Mouse (Mus musculus) G1E-ER4 (cell line): Measurements from ENCODE around the gene Klhl9. TPM values are rescaled to one million over a fixed set of nuclear protein-coding genes. Genes with fewer than 3 reads are reported as not detected.

ENCODE experiments used
- GATA1 ChIP-seq: IDR thresholded peaks from one replicate; pipeline ENCODE4 v1.8.0; 2012; ENCODE audit warnings: low read length, inconsistent platforms
- polyA plus RNA-seq: library from polyadenylated mRNA; stranded (reverse); fragments of >175 nt; gene quantifications from 2 replicates; pipeline ENCODE4 v1.2.3, GENCODE M21; 2012

Gene Klhl9
- polyA plus RNA-seq, 1 experiment, result 7.6 TPM

- TF ChIP-seq GATA1, result no peak
Observed at GRCm38 (mm10) chr4:88707128-88707826, 15.0 kb downstream of the Klhl9 start.

- TF ChIP-seq GATA1, result no peak
Observed at GRCm38 (mm10) chr4:88705924-88706323, 16.3 kb downstream of the Klhl9 start.

DNA sequence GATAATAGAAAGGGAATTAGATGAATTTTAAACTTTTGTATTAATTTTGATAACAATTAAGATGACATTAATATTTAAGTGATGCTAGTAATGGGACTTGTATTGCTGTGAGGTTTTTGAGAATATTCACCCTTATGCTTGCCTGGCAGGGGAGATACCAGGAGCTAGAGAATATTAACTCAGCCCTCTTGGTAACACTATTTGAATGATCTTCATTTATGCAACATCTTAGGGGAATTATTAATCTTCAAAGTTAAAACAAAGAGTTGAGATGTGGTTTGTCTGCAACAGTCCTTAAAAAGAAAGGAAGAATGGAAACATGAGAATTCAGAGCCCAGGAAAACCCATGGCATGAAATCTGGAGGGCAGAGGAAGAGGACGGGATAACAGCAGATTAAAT, 23.0 kb downstream of the Klhl9 start:
- TF ChIP-seq GATA1, result no peak

- no peak for TF ChIP-seq GATA1
Observed at GRCm38 (mm10) chr4:88698781-88699180, 23.5 kb downstream of the Klhl9 start.

DNA sequence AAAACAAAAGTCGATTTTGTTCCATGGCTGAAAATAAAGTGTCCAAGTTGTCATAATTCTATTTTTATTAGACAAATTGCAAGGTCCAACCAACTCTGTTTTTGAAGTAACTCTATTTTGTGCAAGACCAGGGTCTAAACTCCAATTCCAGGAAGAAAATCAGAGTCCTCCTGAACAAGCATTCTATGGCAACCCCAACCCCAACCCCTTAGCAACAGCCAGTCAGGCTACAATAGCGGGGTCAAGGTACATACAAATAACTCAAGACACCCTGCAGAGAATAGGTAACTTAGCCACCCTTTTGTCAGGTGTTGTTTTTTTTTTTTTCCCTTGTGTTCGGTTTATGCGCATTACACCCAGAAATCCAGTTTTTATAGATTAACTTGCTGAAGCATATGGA, 24.5 kb downstream of the Klhl9 start:
- TF ChIP-seq GATA1, result no peak

- no peak for TF ChIP-seq GATA1
Observed at GRCm38 (mm10) chr4:88697108-88697507, 25.2 kb downstream of the Klhl9 start.

DNA sequence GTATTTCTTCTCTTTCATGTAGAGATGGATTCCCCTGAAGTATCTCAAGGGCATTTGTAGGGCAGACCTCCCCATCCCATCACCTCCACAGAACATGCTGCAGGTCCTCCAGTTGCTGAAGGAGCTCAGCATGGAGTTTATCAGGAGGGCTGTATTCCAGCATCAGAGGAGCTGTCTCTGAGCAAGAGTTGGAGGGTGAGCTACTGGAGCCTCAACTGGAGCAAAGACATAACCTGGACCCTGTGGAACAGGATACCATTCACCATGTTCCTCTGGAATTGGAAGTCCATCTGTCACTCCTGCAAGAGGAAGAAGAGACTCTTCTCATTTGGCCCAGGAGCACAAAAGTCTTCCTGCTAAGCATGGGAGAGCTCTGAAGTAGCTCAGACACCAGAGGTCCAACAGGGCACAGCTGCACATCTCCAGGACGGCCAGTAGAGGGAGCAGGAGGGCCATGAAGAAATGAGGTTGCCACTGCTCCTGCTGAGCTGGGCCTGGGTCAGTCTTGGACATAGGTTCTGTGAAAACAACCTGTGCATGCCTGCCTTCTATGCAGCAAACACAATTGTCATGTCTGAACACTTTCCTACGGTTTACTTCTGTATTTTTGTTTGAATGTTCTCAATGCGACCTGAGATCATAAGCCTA, 25.9 kb downstream of the Klhl9 start:
- TF ChIP-seq GATA1, result no peak

DNA sequence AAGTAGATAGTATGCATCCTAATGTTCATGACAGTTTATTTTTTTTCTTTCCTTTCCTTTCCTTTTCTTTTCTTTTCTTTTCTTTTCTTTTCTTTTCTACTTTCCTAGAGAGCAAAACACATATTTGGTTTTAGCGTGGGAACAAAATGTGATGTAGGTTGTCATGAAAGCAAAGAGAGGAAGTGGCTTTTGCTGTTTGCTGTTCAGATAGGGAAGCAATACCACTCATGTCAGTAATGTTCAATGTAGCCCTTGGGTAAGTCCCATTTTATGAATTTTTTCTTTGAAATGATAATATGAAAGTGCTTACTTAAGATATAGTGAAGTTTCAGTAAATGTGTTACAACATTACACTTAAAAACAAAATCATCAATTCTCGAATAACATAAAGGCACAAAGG, 28.9 kb downstream of the Klhl9 start:
- TF ChIP-seq GATA1, result no peak

DNA sequence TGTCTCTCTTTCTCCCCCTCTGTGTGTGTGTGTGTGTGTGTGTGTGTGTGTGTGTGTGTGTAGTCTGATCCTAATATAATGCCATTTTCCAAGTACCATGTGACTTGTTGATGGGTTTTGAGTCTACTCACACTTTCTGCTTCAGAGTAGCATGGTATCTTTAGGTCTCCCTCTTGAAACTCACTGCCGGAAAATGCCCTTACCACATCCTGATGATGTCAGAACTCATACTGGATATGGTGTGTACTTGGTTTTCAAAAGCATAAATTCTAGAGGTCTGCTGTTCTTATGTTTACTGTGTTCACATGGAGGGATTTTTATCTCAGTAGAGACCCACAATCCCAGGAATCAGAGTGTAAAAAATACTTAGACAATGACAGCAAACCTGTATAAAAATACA, 29.7 kb downstream of the Klhl9 start:
- TF ChIP-seq GATA1, result no peak

DNA sequence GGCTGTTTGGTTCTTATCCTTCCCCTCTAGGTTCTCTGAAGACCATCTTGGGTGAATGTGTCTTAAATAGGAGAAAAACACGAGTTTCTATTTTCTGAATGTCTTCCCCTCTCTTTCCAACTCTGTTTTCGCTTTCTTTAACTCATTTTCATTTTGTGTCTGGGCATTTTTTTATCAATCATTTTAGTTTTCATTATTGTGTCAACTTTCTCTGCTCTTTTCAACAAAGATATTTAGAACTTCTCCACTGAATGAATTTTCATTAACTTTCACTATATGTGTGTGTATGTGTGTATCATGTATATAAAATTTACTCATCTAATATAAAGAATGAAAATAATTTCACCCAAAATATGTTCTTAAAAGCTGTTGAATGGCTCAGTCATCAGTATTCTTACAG, 31.0 kb downstream of the Klhl9 start, which contains the start of gene Ifnab:
Gene Ifnab (minus strand): TSS at position 101 of the 400 bp plus-strand sequence.
- TF ChIP-seq GATA1, result no peak

DNA sequence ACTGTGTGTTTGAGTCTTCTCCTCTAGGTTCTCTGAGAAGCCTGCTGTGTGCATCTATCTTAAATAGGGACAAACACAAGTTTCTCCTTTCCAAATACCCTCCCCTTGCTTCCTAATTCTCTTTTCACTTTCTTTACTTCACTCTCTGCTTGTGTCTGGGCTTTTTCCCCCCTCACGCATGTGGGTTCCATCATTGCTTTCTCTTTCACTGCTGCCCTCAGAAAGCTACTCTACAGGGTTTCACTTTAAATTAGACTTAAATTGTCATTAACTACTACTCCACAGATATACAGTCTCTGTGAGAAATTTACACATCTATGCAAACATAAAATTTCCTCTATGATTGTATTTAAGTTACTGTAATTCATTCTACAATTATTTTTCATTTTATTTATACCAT, 38.5 kb downstream of the Klhl9 start, which contains the start of gene Ifna2:
Gene Ifna2 (minus strand): TSS at position 101 of the 400 bp plus-strand sequence.
- no peak for TF ChIP-seq GATA1

- TF ChIP-seq GATA1, result no peak
Observed at GRCm38 (mm10) chr4:88681353-88681752, 40.9 kb downstream of the Klhl9 start.

DNA sequence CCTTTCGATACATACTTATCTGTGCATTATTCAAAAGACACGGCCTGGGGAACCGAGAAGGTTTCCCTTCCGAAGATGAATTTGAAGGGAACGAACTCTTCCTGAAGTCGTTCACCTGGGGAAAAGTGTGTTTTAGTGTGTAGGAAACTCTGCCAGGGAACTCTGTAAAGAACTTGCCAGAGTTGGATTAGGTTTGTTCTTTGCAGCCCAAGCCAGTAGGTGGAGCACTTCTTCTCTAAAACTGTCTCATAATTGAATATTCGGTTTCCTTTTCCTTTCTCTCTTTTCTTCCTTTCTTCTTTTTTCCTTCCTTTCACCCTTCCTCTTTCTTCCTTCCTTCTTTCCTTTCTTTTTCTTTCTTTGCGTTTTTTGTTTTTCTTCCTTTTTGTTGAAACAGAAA, 41.9 kb downstream of the Klhl9 start:
- TF ChIP-seq GATA1, result no peak

DNA sequence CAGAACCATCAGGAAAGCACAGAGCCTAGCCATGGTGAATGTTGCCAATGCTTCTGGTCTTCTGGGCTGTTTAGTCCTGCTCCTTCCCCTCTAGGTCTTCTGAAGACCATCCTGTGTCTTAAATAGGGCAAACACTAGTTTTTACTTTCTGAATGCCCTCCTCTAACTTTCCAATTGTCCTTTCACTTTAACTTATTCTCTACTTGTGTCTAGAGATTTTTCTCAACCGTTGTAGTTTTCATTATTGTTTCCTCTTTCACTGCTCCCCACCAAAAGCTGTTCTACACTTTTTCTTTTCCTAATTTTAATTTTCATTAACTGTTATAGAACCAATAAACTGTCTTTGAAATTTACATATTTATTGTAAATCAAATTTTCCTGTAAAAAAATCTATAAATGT, 45.4 kb downstream of the Klhl9 start, which contains the start of gene Ifna16:
Gene Ifna16 (minus strand): TSS at position 101 of the 400 bp plus-strand sequence.
- no peak for TF ChIP-seq GATA1

Other genes starting within 250 kb of the Klhl9 start
- gene Ifnb1, start 199.7 kb downstream of the Klhl9 start, polyA plus RNA-seq, result not detected in 2 replicates
- gene Ifna15, start 164.2 kb downstream of the Klhl9 start, polyA plus RNA-seq, result not detected in 2 replicates
- not detected in 2 replicates for gene Ifna14, start 150.7 kb downstream of the Klhl9 start, polyA plus RNA-seq
- not detected in 2 replicates for gene Ifna9, start 130.1 kb downstream of the Klhl9 start, polyA plus RNA-seq
- not detected in 2 replicates for gene Ifna12, start 119.1 kb downstream of the Klhl9 start, polyA plus RNA-seq
- not detected in 2 replicates for gene C87499, start 88.1 kb downstream of the Klhl9 start, polyA plus RNA-seq
- gene Ifna13, start 78.0 kb downstream of the Klhl9 start, polyA plus RNA-seq, result not detected in 2 replicates
- not detected in 2 replicates for gene Ifna16, start 45.5 kb downstream of the Klhl9 start, polyA plus RNA-seq
- gene Ifna2, start 38.6 kb downstream of the Klhl9 start, polyA plus RNA-seq, result not detected in 2 replicates
- gene Ifnab, start 31.1 kb downstream of the Klhl9 start, polyA plus RNA-seq, result not detected in 2 replicates
- not detected in 2 replicates for gene Gm26566, start 660 bp downstream of the Klhl9 start, polyA plus RNA-seq
- gene Gm13271, start 32.4 kb upstream of the Klhl9 start, polyA plus RNA-seq, result not detected in 2 replicates
- not detected in 2 replicates for gene Gm13283, start 37.7 kb upstream of the Klhl9 start, polyA plus RNA-seq
- gene Gm13290, start 51.4 kb upstream of the Klhl9 start, polyA plus RNA-seq, result not detected in 2 replicates
- not detected in 2 replicates for gene Gm13289, start 54.5 kb upstream of the Klhl9 start, polyA plus RNA-seq
- not detected in 2 replicates for gene Gm13272, start 57.4 kb upstream of the Klhl9 start, polyA plus RNA-seq
- not detected in 2 replicates for gene Ifnz, start 59.7 kb upstream of the Klhl9 start, polyA plus RNA-seq
- not detected in 2 replicates for gene Gm13276, start 63.2 kb upstream of the Klhl9 start, polyA plus RNA-seq
- not detected in 2 replicates for gene Gm13277, start 66.2 kb upstream of the Klhl9 start, polyA plus RNA-seq
- gene Gm13278, start 69.1 kb upstream of the Klhl9 start, polyA plus RNA-seq, result not detected in 2 replicates
- gene Gm13275, start 72.0 kb upstream of the Klhl9 start, polyA plus RNA-seq, result not detected in 2 replicates
- gene Gm13279, start 74.9 kb upstream of the Klhl9 start, polyA plus RNA-seq, result not detected in 2 replicates
- gene Gm13285, start 77.2 kb upstream of the Klhl9 start, polyA plus RNA-seq, result not detected in 2 replicates
- gene Gm13287, start 80.8 kb upstream of the Klhl9 start, polyA plus RNA-seq, result not detected in 2 replicates
- gene Gm13288, start 83.1 kb upstream of the Klhl9 start, polyA plus RNA-seq, result not detected in 2 replicates
- not detected in 2 replicates for gene Ifna7, start 93.8 kb upstream of the Klhl9 start, polyA plus RNA-seq
- not detected in 2 replicates for gene Ifna11, start 97.5 kb upstream of the Klhl9 start, polyA plus RNA-seq
- not detected in 2 replicates for gene Ifna6, start 105.0 kb upstream of the Klhl9 start, polyA plus RNA-seq
- not detected in 2 replicates for gene Ifna5, start 113.1 kb upstream of the Klhl9 start, polyA plus RNA-seq
- not detected in 2 replicates for gene Ifna4, start 119.4 kb upstream of the Klhl9 start, polyA plus RNA-seq
- gene Ifna1, start 127.6 kb upstream of the Klhl9 start, polyA plus RNA-seq, result not detected in 2 replicates
- not detected in 2 replicates for gene Ifne, start 157.7 kb upstream of the Klhl9 start, polyA plus RNA-seq